Mouse (Mus musculus) cerebral cortex, adult 2 months (tissue): Measurements from ENCODE around the gene Cfap100.

ENCODE experiments used
- WGBS: fragments of 180-500 bp; shearing (Covaris S2); methylation state at CpG from one replicate; pipeline ENCODE4 v1.1.7; 2018; 5-methylcytosine and 5-hydroxymethylcytosine counted together

Gene Cfap100

GRCm38 (mm10) chr6:90428380-90428974 lies at the start of gene Cfap100:
Cfap100 (minus strand) TSS chr6:90428797.
- WGBS: 1% methylated on average over 31 of the region's 31 CpGs

GRCm38 (mm10) chr6:90476941-90477518 lies 48.4 kb upstream of the Cfap100 start:
- WGBS: 38% methylated on average over 14 of the region's 14 CpGs

- WGBS: 86% methylated on average over 3 of the region's 3 CpGs
Observed at GRCm38 (mm10) chr6:90475854-90476212, 47.2 kb upstream of the Cfap100 start.

- WGBS: 88% methylated on average over 4 of the region's 4 CpGs
Observed at GRCm38 (mm10) chr6:90475176-90475853, 46.7 kb upstream of the Cfap100 start.

GRCm38 (mm10) chr6:90474361-90474750 lies 45.8 kb upstream of the Cfap100 start:
- WGBS: 82% methylated on average over 3 of the region's 3 CpGs

- 96% methylated on average over 24 of the region's 24 CpGs for WGBS
Observed at GRCm38 (mm10) chr6:90473630-90474360, 45.2 kb upstream of the Cfap100 start.

DNA sequence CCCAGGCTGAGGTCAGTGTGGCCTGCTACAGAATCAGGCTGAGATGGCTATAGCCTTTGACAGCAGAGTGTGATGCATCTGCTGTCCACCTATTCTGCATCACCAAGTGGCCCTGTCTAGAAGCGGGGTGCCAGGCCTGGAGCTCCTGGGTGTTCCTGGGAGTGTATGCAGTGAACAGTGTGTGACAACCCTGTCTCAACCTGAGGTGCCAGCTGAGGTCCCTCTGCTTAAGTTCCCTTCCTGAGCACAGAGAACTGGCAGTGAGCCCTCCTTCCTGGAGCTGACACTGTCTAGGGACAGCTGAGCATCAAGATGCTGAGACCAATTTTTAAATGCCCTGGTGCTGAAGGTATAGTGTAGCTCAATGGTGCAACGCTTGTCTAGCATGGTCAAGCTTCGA lies 44.1 kb upstream of the Cfap100 start:
- 91% methylated on average over 3 of the region's 3 CpGs for WGBS

GRCm38 (mm10) chr6:90472079-90472478 lies 43.5 kb upstream of the Cfap100 start:
- WGBS: 85% methylated on average over 4 of the region's 4 CpGs

GRCm38 (mm10) chr6:90470947-90471541 lies 42.4 kb upstream of the Cfap100 start:
- 36% methylated on average over 12 of the region's 12 CpGs for WGBS

DNA sequence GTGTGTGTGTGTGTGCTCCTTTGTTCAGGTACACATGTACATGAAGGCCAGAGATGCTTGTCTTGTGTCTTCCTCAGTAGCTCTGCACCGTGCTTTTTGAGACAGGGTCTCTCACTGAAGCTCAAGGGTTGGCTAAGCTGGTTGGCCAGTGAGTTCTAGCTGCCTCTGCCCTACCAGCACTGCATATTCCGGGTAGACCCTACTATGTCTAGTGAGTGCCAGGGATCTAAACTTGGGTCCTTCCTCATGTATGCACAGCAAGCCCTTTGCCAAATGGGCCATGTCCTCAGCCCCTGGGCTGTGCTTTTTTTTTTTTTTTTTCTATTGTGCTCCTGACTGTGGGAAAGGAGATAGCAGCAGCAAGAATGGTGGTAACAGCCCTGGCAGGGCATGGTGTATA lies 41.7 kb upstream of the Cfap100 start:
- 88% methylated on average over 2 of the region's 2 CpGs for WGBS

DNA sequence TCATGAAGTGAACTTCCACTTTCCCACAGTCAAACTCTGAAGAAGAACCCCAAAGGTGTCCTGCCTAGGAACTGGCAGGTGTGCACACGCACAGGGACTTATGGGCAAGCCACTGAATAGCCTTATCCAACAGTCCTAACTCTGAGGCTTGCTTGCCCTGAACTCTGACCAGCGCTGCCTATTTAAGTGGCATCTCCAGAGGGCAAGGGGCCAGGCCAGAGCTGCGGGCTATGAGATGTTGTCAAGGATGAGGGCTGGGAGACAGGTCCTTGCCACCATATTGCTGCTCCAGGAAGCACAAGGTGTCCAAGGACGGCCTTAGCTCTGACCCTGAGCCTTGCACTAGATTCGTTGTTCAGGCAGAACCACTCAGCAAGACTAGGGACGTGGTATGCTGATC lies 40.4 kb upstream of the Cfap100 start:
- 92% methylated on average over 6 of the region's 6 CpGs for WGBS

GRCm38 (mm10) chr6:90468216-90468615 lies 39.6 kb upstream of the Cfap100 start:
- 48% methylated on average over 1 of the region's 1 CpGs for WGBS

DNA sequence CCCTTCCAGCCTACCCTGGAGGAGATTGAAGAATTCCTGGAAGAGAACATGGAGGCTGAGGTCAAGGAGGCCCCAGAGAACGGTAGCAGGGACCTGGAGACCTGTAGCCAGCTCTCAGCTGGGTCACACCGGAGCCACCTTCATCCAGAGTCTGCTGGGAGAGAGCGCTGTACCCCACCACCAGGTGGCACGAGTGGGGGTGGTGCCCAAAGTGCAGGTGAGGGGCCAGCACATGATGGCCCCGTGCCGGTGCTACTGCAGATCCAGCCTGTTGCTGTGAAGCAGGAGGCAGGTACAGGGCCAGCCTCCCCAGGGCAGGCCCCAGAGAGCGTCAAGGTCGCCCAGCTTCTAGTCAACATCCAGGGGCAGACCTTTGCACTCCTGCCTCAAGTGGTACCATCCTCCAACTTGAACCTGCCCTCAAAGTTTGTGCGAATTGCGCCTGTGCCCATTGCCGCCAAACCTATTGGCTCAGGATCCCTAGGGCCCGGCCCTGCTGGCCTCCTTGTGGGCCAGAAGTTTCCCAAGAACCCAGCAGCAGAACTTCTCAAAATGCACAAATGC lies 38.3 kb upstream of the Cfap100 start:
- WGBS: 93% methylated on average over 12 of the region's 12 CpGs

DNA sequence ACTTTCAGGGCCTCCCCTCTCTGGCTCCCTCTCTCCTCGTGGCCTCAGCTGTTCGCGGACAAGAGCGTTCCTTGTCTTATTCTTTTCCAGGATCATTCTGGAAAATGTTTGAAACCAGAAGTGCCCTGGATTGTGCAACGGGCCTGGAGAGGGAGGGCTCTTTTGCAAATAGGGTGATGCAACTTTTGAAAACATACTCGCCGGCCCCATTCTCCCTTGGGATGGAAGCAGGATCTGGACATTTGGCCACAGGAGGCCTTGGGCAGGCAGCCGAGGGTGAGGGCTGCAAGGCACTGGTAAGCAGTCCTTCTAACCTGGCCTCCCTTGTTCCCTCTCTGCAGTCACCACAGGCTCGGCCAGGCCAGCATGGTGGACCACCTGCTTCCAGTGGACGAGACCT lies 37.5 kb upstream of the Cfap100 start:
- 70% methylated on average over 10 of the region's 10 CpGs for WGBS

DNA sequence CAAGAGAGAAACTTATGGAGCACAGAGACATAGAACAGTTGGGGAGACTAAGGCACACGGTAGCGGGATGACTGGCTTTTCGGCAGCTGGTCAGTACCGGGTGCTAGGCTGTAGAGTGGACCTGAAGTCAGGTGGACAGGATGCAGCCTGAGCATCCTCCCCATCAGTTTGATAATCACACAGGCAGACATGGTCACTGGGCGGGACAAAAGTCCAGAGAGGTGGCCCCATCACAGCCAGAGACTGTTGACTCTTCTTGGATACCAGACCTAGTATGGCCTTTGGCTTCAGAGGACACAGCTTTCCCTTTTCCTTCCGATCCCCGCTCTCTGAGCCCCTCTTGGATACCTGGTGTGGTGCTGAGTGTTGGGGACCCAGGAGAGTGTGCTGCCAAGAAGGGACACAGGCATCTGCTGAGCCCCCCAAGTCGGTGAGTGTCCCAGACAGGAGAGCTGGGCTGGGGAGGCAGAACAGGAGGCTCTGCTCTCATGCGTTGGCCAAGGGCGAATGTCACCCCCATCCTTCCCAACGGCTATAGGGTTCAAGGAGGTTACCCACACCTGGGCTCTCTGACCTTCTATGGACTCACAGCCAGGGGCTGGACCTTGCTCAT lies 36.5 kb upstream of the Cfap100 start:
- WGBS: 90% methylated on average over 11 of the region's 11 CpGs

GRCm38 (mm10) chr6:90463890-90464421 lies 35.4 kb upstream of the Cfap100 start:
- 52% methylated on average over 7 of the region's 7 CpGs for WGBS

- WGBS: 2% methylated on average over 31 of the region's 31 CpGs
Observed at GRCm38 (mm10) chr6:90463228-90463862, 34.7 kb upstream of the Cfap100 start.

DNA sequence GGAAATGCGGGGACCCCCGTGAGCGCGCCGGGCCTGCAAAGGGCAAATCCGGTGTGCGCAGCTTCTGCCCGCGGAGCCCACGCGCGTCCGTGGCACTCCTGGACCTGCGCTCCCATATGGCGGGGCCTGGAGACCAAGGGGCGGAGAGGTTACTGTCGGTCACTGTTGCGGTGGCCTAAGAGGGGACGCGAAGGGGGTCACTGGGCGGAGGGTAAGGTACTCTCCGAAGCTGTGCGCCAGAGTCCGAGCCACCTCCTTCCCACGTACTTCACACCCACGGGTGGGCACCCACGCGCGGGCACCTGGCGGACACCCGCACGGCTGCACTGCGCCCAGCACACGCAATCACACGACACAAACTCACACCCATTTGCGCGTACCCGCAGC lies 34.2 kb upstream of the Cfap100 start:
- 0% methylated on average over 38 of the region's 38 CpGs for whole genome bisulfite sequencing

DNA sequence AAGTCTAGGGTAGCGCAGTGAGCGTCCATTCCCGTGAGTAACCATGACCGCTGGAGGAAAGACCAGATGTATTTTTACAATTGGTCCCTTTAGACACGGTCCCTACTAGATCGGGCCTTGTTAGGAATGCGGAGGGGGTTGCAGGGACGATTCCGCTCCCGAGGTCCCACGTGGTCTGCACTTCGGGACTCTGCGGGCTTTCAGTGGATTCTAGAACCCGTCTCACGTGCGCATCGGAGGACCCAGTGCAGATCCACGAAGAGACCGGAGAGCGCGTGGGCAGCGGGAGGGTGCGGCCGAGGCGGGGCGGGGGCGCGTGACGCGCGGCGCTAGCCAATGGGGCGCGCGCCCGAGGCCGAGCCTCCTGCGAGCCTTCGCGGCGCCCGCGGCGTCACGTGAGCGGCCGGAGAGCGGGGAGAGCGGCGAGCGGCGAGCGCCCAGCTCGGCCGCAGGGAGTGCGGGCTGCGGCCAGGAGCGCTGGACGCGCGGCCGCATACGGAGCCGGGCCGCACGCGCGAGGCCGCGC lies 33.6 kb upstream of the Cfap100 start, which contains the start of gene Klf15:
Klf15 (plus strand) TSS at position 396 of the 526 bp plus-strand sequence.
- WGBS: 1% methylated on average over 70 of the region's 70 CpGs

- WGBS: 40% methylated on average over 12 of the region's 12 CpGs
Observed at GRCm38 (mm10) chr6:90461771-90462170, 33.2 kb upstream of the Cfap100 start.
